Mouse (Mus musculus) layer of hippocampus, adult 18-20 months (tissue): ENCODE measurements around the gene Hist1h3g. TPM values are rescaled to one million over a fixed set of nuclear protein-coding genes. Genes with fewer than 3 reads are reported as not detected.
"Not testable (repeated sequence)": the region's sequence is repeated elsewhere in the genome, so short reads cannot be mapped to it uniquely, and the experiment has no call there.

Source experiments
- DNase-seq, 2 experiments: peaks; one replicate each; pipeline ENCODE4 v3.0.0; 2022; ENCODE audit warnings: low spot score in 2 of 2
- total RNA-seq, 2 experiments: library from RNA; stranded (reverse); gene quantifications; 2 replicates each; pipeline ENCODE4 v1.2.3; 2021

The Hist1h3g gene
- total RNA-seq, 2 experiments from 2014 or later, result 2.1 to 4.9 TPM

GRCm38 (mm10) chr13:23533560-23534367, 1.5 kb upstream of the Hist1h3g start, which contains the start of gene Hist1h2af:
TSS of gene Hist1h2af (plus strand) at chr13:23533906.
- peak; percentile 69 to 85 for DNase-seq

- DNase-seq, result no peak
These were observed 672 bp upstream of the Hist1h3g start for GRCm38 (mm10) chr13:23534368-23535131.

- DNase-seq, result no peak
These were observed 1.0 kb downstream of the Hist1h3g start for GRCm38 (mm10) chr13:23536076-23536822.

DNA sequence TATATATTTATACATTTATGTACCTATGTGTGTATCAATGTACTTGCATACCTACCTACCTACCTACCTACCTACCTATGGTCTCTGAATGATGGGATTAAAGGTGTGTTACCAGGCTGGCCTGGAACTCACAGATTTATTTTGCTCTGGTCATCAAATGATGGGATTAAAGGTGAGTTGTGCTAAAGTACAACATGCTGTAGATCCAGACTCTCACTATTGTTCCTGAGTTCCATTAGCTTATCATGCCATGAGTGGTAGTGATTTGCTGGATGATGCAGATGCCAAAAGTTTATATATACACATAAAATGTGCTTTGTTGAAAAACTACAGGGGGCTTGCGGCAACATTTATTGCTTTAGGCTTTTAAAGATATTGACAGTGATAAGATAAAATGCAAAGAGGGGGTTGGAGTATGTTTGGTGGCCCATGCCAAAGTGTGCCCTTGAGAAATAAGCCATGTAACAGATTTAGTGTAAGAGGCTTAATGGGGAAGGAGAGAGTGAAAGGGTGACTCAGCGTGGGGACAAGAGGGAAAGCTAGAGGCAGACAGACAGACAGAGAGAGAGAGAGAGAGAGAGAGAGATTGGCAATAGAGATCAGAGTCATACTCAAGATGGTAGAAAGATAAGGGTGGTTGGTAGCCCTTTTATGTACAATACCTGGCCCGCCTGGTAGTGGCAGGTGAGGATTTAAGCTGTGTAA, 1.9 kb downstream of the Hist1h3g start:
- no peak for DNase-seq

DNA sequence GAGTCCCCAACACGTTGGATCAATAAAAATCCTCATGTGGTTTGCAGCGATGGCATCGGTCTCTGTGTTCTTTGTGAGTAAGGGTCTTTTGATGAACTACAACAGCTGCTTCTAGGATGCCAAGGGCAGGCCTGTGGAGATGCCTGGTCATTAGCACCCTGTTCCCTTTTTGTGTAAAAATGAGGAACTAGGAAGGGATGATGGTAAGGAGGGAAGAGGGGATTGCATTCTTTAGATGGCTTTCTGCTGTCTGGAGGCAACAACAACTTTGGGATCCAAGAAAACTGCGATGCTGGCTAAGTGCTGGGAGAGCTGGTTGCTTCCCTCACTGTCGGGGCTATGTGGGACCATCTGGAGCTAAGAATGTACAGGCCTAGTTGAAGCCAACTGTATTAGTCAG, 3.0 kb downstream of the Hist1h3g start:
- no peak for DNase-seq

GRCm38 (mm10) chr13:23539821-23540220, 4.6 kb downstream of the Hist1h3g start:
- not testable (repeated sequence) for DNase-seq

DNA sequence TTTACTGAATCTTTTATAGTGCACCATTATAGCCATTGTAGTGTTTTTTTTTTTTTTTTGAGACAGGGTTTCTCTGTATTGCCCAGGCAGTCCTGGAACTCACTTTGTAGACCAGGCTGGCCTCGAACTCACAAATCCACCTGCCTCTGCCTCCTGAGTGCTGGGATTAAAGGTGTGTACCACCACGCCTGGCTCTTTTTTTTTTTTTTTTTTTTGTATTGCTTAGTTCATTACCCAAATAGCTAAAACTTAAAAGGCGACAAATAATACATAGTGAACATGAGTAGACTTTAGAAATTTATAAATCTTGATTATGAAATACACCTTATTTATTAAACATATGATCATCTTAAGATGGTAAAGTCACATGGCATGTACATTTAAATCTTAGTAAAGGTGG, 6.3 kb downstream of the Hist1h3g start:
- no peak for DNase-seq

GRCm38 (mm10) chr13:23542225-23542980, 7.2 kb downstream of the Hist1h3g start:
- DNase-seq, result not testable (repeated sequence)

DNA sequence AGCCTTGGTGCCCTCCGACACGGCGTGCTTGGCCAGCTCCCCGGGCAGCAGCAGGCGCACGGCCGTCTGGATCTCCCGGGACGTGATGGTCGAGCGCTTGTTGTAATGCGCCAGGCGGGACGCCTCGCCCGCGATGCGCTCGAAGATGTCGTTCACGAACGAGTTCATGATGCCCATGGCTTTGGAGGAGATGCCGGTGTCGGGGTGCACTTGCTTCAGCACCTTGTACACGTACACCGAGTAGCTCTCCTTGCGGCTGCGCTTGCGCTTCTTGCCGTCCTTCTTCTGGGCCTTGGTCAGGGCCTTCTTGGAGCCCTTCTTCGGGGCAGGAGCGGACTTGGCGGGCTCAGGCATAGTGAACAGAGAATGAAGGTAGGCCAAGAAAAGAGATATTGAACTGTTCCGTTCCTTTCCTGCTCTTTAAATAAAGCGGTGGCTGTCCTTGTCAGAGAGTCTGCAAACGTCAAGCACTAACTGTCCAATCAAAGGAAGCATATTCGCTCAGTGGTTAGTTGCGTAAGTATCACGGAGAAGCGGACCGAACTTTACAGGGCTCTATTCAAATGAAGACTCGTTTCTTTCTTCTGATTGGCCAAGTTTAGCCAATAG, 7.9 kb downstream of the Hist1h3g start, which contains the start of gene Hist1h2bh:
Hist1h2bh (minus strand) TSS at position 394 of the 609 bp plus-strand sequence.
- DNase-seq, result peak; percentile 56 to 86

DNA sequence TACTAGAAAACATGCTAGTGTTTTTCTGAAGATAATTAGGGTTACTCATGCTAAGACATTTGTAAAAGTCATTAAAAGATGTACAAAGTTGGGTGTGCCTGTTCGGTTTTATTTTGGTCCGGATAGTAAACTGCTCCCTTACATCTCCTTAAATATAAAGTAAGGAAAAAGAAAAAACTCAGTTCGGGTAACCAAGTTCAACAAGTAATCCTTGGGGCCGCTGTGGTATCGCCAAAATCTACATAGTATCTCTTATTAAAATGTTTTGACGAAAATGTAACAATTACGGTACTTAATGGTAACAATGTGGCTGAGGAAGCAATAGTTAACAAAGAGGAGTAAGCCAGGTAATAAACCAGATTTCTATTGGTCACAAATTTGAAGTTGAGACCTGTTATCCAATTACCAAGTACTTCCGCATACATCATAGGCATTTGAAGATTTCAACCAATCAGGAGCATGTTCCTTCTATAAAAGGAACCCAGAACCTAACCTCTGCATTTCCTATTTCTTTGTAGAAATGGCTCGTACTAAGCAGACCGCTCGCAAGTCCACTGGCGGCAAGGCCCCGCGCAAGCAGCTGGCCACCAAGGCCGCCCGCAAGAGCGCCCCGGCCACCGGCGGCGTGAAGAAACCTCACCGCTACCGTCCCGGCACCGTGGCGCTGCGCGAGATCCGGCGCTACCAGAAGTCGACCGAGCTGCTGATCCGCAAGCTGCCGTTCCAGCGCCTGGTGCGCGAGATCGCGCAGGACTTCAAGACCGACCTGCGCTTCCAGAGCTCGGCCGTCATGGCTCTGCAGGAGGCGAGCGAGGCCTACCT, 9.0 kb downstream of the Hist1h3g start, which contains the start of gene Hist1h3f:
Hist1h3f (plus strand) TSS at position 88 of the 822 bp plus-strand sequence.
- DNase-seq, result peak; percentile 69 to 91

DNA sequence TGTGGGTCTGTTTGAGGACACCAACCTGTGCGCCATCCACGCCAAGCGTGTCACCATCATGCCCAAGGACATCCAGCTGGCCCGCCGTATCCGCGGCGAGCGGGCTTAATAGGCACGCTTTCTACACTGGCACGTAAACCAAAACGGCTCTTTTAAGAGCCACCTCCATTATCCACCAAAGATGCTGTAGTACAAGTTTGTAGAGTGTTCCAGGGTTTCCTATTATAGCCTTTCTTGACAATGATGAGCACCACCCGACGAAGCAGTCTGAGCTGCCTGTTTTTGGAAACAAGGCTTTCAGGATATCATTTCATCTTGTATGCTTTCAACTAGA, 9.5 kb downstream of the Hist1h3g start:
- not testable (repeated sequence) for DNase-seq

DNA sequence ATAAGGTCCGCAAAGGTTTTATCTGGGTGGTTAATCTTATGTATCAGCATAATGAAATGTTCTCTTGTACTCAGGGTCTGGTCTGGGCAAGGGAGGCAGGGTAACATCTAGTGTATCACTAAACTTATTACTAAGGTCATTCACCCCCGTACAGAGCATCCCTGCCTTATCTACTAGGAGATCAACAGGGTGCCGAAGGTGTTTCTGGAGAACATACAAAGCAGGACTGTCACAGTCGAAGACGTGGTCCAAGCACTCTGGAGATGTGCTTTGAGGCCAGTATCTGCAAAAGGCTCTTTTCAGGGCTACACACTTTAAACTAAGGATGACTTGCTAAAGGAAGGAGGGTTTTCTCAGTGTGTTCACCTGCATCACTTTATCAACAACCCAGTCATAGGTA, 11.5 kb downstream of the Hist1h3g start:
- no peak for DNase-seq

- DNase-seq, result no peak
These were observed 15.5 kb downstream of the Hist1h3g start for GRCm38 (mm10) chr13:23550761-23551145.

DNA sequence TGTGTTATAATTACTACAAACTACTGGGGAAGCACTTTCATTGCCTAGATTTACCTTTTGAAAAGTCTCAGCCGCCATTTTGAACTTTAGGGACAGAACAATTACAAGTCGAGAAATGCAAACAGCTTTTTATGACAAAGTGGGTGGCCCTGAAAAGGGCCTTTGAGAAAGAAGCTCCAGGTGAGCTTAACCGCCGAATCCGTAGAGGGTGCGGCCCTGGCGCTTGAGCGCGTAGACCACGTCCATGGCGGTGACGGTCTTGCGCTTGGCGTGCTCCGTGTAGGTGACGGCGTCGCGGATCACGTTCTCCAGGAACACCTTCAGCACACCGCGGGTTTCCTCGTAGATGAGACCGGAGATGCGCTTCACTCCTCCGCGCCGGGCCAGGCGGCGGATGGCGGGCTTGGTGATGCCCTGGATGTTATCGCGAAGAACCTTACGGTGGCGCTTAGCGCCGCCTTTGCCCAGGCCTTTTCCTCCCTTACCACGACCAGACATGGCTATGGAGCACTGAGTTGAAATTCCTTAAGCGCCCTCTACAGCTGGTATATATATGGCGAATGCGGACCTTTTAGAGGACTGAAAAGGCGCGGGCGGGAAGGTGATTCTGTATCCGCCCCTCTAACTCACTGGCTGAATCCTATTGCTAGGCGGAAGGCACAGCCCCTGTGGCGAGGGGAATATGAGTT, 16.1 kb downstream of the Hist1h3g start, which contains the start of gene Hist1h4f:
Hist1h4f (minus strand) TSS at position 503 of the 689 bp plus-strand sequence.
- peak; percentile 90 to 95 for DNase-seq

- DNase-seq, result no peak
These were observed 17.0 kb downstream of the Hist1h3g start for GRCm38 (mm10) chr13:23551931-23552914.

DNA sequence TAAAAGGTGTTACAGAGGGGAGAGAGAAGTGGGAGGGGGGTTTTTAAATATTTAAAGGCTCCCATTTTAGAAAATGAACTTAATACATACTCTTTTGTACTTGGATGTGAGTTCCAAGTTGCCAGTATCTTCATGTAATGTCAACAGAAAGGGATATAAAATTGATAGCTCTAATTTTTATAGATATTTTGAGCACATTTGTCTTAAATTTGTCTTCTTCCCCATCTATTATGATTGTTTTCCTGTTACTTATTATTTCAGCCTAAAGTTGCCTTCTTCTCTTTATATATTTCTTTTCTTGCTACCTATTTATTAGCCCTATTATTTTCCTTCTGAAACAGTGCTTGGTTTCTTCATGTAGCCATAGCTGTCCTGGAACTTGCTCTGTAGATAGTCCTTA, 17.7 kb downstream of the Hist1h3g start, which contains the start of gene Hist1h1d:
Hist1h1d (plus strand) TSS at position 301 of the 400 bp plus-strand sequence.
- DNase-seq, result no peak

DNA sequence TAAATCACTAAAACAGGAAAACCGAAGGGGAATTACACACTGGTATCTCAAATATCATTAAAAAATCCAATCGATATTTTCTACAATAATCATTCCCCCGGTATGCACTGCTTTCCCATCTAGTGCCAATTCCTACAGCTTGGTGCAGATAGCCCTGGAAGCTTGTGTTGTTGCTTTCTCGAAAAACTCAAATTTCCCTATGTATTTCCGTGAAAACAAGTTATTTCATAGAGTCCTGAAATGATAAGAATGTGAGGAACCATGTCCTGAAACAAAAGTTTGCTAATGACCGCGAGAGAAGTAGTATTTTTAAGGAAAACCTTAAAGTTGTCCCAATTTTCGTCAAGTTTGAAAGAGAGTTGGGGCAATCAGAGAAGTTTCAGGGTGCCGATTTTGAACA, 19.2 kb downstream of the Hist1h3g start:
- DNase-seq, result no peak
